Mouse (Mus musculus): Measurements from ENCODE around the gene Mtmr10.

- TF ChIP-seq CTCF (IDR thresholded peaks at IDR 0.05; ENCODE audit: low read depth) (no peak), EP300 (optimal IDR thresholded peaks at IDR 0.05) (no peak)
Observed at GRCm38 (mm10) chr7:64238410-64239086, 48.9 kb upstream of the Mtmr10 start.

All from stomach, postnatal 0 days (tissue).